Mouse (Mus musculus) liver, embryonic 14.5 days (tissue): ENCODE measurements at regions not wholly inside any gene's neighbourhood (a gene's known extent, or its start where the extent isn't known, plus 50 kb on each side); places are given as distances from the start of the nearest gene placed in this dataset.

Experiments
- CTCF ChIP-seq: IDR thresholded peaks from 2 replicates; pipeline ENCODE4 v1.5.1; 2016; ENCODE audit warnings: antibody characterized with exemption, low read depth, control low read depth
- EP300 ChIP-seq: IDR thresholded peaks from 2 replicates; pipeline ENCODE4 v1.6.1; 2016; ENCODE audit warnings: antibody characterized with exemption, low read depth

- TF ChIP-seq CTCF (no peak), EP300 (no peak)
These were observed 122.0 kb upstream of the Cdh11 start for GRCm38 (mm10) chr8:102907444-102907843.
